In genomic region chr4:133725706-133726105, GRCm38 (mm10) we compare ENCODE assay signal across 21 mouse cellular contexts. TPM values are rescaled to one million over a fixed set of nuclear protein-coding genes. Genes with fewer than 3 reads are reported as not detected.
A peak's percentile ranks its signal among the peaks of the same experiment; 100 is the strongest.
DNase-seq lines count a peak whose midpoint lies in the region; ATAC-seq and TF ChIP-seq lines count a peak whose summit lies in the region.
"Had no signal": no experiment of that assay in that cellular context is flagged by ENCODE, and none has a peak within 500 bp of the region (broad histone marks: within the 10 kb centered on the region; RNA-seq: fewer than 3 reads in every experiment).

No protein-coding gene starts in this region.

- TF ChIP-seq CTCF in forebrain, postnatal 0 days (IDR thresholded peaks at IDR 0.05; ENCODE audit: low read depth), result no peak

- H3K4me2 ChIP-seq in heart, embryonic 11.5 days, result no peak overlapping the region
- no peak overlapping the region for H3K4me2 ChIP-seq in forebrain, postnatal 0 days (ENCODE audit: low read depth)
- H3K4me2 ChIP-seq: embryonic facial prominence, embryonic 12.5 days; forebrain, embryonic 13.5 days; forebrain, embryonic 15.5 days had no signal

- no peak overlapping the region for H3K4me3 ChIP-seq in heart, embryonic 11.5 days (ENCODE audit: low read depth, low read length)
- H3K4me3 ChIP-seq in forebrain, postnatal 0 days (ENCODE audit: low read depth, low read length), result no peak overlapping the region
- H3K4me3 ChIP-seq: embryonic facial prominence, embryonic 10.5 days; embryonic facial prominence, embryonic 12.5 days; forebrain, embryonic 13.5 days; forebrain, embryonic 15.5 days had no signal

- no peak for DNase-seq in heart, postnatal 25 days (ENCODE audit: low spot score)
- DNase-seq in CD4-positive helper T cell, adult 2 months (ENCODE audit: low read depth, low spot score), result peak; percentile 54
- DNase-seq in induced T-regulatory cell, adult 2 months (ENCODE audit: low read depth), result peak; percentile 67
- no peak for DNase-seq in forebrain, postnatal 0 days
- no peak for DNase-seq in kidney, postnatal 25 days
- no peak for DNase-seq in cerebellum, postnatal 10 days
- DNase-seq: adrenal gland, adult 8-10 months; adrenal gland, postnatal 14 days; adrenal gland, postnatal 36 days; B cell, adult 2 months; cerebellum, adult 11 months; cerebellum, adult 18-20 months; cerebellum, adult 8-10 months; cerebellum, adult 9-11 months; cerebellum, postnatal 25 days had no signal

- no peaks in the 10 kb centered on the region for H3K27me3 ChIP-seq in heart, embryonic 11.5 days (ENCODE audit: control insufficient read depth, insufficient read depth, low read length)
- no peaks in the 10 kb centered on the region for H3K27me3 ChIP-seq in forebrain, postnatal 0 days (ENCODE audit: insufficient read depth, low read length)
- H3K27me3 ChIP-seq: embryonic facial prominence, embryonic 12.5 days; forebrain, embryonic 13.5 days; forebrain, embryonic 15.5 days had no signal

- ATAC-seq in heart, embryonic 11.5 days (replicated peaks; ENCODE audit: insufficient number of reproducible peaks, low FRiP score, low TSS enrichment), result no peak
- ATAC-seq in CD4-positive, CD25-positive, alpha-beta regulatory T cell, adult 4 months, result peak; percentile 48
- no peak for ATAC-seq in forebrain, postnatal 0 days
- ATAC-seq: forebrain, embryonic 13.5 days; forebrain, embryonic 15.5 days had no signal

- H3K36me3 ChIP-seq in heart, embryonic 11.5 days (ENCODE audit: control insufficient read depth, insufficient read depth, low read length), result peaks cover 10% of the 10 kb centered on the region
- H3K36me3 ChIP-seq in forebrain, postnatal 0 days (ENCODE audit: insufficient read depth), result peaks cover 20% of the 10 kb centered on the region

- H3K27ac ChIP-seq in heart, embryonic 11.5 days (ENCODE audit: low read depth, low read length), result 0 out of 2 replicates have a peak overlapping the region, but pooled peaks have one; percentile 1
- H3K27ac ChIP-seq in forebrain, postnatal 0 days (ENCODE audit: low read depth, low read length), result no peak overlapping the region
- H3K27ac ChIP-seq: embryonic facial prominence, embryonic 10.5 days; embryonic facial prominence, embryonic 12.5 days; forebrain, embryonic 13.5 days; forebrain, embryonic 15.5 days had no signal

- peaks cover 57% of the 10 kb centered on the region for H3K4me1 ChIP-seq in heart, embryonic 11.5 days (ENCODE audit: control insufficient read depth, insufficient read depth, low read length)
- H3K4me1 ChIP-seq in forebrain, postnatal 0 days (ENCODE audit: insufficient read depth), result peaks cover 31% of the 10 kb centered on the region

- intact Hi-C loops in heart, postnatal 25 days (cut with DNase I), result loop anchor here (5.0 kb wide), 1 partner anchor 38 kb away; no protein-coding TSS in a partner anchor

- no peak overlapping the region for H3K9ac ChIP-seq in heart, embryonic 11.5 days (ENCODE audit: low read depth, low read length)
- H3K9ac ChIP-seq in forebrain, postnatal 0 days, result no peak overlapping the region
- H3K9ac ChIP-seq: embryonic facial prominence, embryonic 12.5 days; forebrain, embryonic 13.5 days; forebrain, embryonic 15.5 days had no signal

- no peaks in the 10 kb centered on the region for H3K9me3 ChIP-seq in heart, embryonic 11.5 days (replicated peaks; ENCODE audit: control insufficient read depth, low read length)
- H3K9me3 ChIP-seq in forebrain, postnatal 0 days (ENCODE audit: low read length), result no peaks in the 10 kb centered on the region
- H3K9me3 ChIP-seq: embryonic facial prominence, embryonic 10.5 days; embryonic facial prominence, embryonic 12.5 days; forebrain, embryonic 13.5 days; forebrain, embryonic 15.5 days had no signal

- WGBS in heart, embryonic 11.5 days (ENCODE audit: insufficient replicate concordance), result 91% methylated on average over 2 of the region's 2 CpGs
- WGBS in forebrain, postnatal 0 days, result 73% methylated on average over 2 of the region's 2 CpGs

RNA-seq across cellular contexts. Expression of gene Arid1a, which starts 30.9 kb away (rescaled TPM):
- polyA plus RNA-seq in heart, embryonic 11.5 days (2014; fragmentation: Nextera tagmentation; extraction: Ambion mirVana), result 26.7 and 34.2 TPM in 2 replicates
- 10 to 100 TPM; 35.4 to 42.2 TPM for total RNA-seq in heart, postnatal 25 days (2021)
- 10 to 100 TPM; 74.4 to 76.7 TPM for polyA plus RNA-seq in CD4-positive, CD25-positive, alpha-beta regulatory T cell, adult 4 months (2017; shearing (Covaris generic))
- 36.2 and 51.0 TPM in 2 replicates for total RNA-seq in forebrain, postnatal 0 days (2014; rRNA removed)
- 12.7 and 19.3 TPM in 2 replicates for polyA plus RNA-seq in forebrain, postnatal 0 days (2015; fragmentation: Nextera tagmentation; extraction: Ambion mirVana)

RNA-seq across cellular contexts. Expression of gene Pigv, which starts 53.3 kb away (rescaled TPM):
- 11.4 and 13.9 TPM in 2 replicates for polyA plus RNA-seq in heart, embryonic 11.5 days (2014; fragmentation: Nextera tagmentation; extraction: Ambion mirVana)
- 10 to 100 TPM; 10.6 to 11.2 TPM for total RNA-seq in heart, postnatal 25 days (2021)
- polyA plus RNA-seq in CD4-positive, CD25-positive, alpha-beta regulatory T cell, adult 4 months (2017; shearing (Covaris generic)), result 10 to 100 TPM; 14.3 to 16.3 TPM
- total RNA-seq in forebrain, postnatal 0 days (2014; rRNA removed), result 9.5 and 12.0 TPM in 2 replicates
- 9.2 and 12.5 TPM in 2 replicates for polyA plus RNA-seq in forebrain, postnatal 0 days (2015; fragmentation: Nextera tagmentation; extraction: Ambion mirVana)

Comparison
In these comparisons a context has a peak if more than half of its experiments do, and no peak if none do; other contexts are left out.
1. DNase-seq: peak in CD4-positive helper T cell, adult 2 months (single experiment) and induced T-regulatory cell, adult 2 months (single experiment); none in heart, postnatal 25 days (single experiment), forebrain, postnatal 0 days (single experiment), kidney, postnatal 25 days (0 of 2) and cerebellum, postnatal 10 days (0 of 2).